Mouse (Mus musculus): ENCODE measurements at regions not wholly inside any gene's neighbourhood (a gene's known extent, or its start where the extent isn't known, plus 50 kb on each side); places are given as distances from the start of the nearest gene placed in this dataset.

GRCm38 (mm10) chr14:119966666-119967065 is 75.6 kb downstream of the Oxgr1 start:
- ATAC-seq = no peak

DNA sequence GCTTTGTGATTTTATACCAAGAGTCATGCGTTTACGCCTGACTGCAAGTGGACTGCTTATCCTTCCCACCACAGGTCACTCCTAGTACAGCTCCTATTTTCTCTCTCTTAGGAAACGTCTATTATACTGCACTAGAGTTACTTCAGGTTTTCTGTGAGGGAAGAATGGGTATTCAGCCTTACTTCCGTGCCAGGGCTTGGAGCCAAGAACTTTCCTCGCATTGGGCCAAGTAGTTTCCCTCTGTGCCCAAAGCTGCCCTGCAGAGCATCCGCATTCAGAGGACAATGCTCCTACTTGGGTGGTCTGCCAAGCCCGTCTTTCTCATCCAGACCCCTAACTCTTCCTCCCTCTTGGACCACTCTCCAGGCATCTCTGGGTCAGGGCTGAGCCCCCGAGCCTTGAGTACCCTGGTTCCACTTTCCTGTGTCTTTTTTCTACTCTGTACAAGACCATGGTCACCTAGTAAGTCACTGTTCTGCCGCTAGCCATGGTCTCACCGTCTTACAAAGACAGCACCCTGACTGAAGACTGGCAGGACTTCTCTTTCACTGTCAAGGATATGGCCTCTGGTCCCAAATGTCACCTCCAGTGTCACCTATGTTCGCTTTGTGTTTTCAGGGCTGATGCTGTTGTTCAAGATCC is 76.3 kb downstream of the Oxgr1 start:
- Histone ChIP-seq H3K27me3 (no peaks in the 10 kb centered on the region), H3K4me2 (replicated peaks) (no peak overlapping the region), H3K4me3 (replicated peaks) (no peak overlapping the region), H3K9ac (replicated peaks) (no peak overlapping the region), H3K36me3 (no peaks in the 10 kb centered on the region), H3K9me3 (no peaks in the 10 kb centered on the region), H3K27ac (no peak overlapping the region), H3K4me1 (replicated peaks) (no peaks in the 10 kb centered on the region)
- ATAC-seq = peak; percentile 34; the same call in 1 of the 2 replicates
- WGBS = 75% methylated on average over 11 of the region's 11 CpGs

More at GRCm38 (mm10) chr14:119966666-119967065, 75.6 kb downstream of the Oxgr1 start:
- 95% methylated on average over 5 of the region's 5 CpGs for WGBS
- no peaks in the 10 kb centered on the region for H3K36me3 ChIP-seq
- H3K27ac ChIP-seq = no peak overlapping the region
- no peaks in the 10 kb centered on the region for H3K9me3 ChIP-seq
- H3K4me1 ChIP-seq (replicated peaks) = no peaks in the 10 kb centered on the region
- no peak overlapping the region for H3K4me3 ChIP-seq (replicated peaks)
- no peak overlapping the region for H3K9ac ChIP-seq (replicated peaks)
- no peaks in the 10 kb centered on the region for H3K27me3 ChIP-seq
- no peak overlapping the region for H3K4me2 ChIP-seq (replicated peaks)

DNA sequence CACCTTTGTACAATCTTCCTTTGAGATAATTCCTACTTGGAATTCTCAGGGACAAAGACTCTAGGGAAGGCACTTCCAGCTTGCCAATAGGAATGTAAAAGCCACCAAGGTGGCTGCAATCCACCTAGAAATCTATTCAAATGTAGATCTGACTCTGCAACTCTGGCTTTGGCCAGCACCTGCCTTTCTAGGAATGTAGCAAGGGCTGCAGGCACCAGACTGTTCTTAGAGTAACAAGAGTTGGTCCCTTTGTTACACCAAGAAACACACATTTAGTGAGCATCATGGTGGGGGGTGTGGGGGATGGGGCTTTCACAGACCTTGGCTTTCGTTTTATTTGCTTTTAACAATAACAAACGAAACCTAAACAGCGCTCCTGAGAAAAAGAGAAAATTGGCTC is 78.5 kb downstream of the Oxgr1 start:
- Histone ChIP-seq H3K36me3 (no peaks in the 10 kb centered on the region), H3K4me2 (replicated peaks) (no peak overlapping the region), H3K9me3 (no peaks in the 10 kb centered on the region), H3K4me1 (replicated peaks) (no peaks in the 10 kb centered on the region), H3K4me3 (replicated peaks) (no peak overlapping the region), H3K9ac (replicated peaks) (no peak overlapping the region), H3K27me3 (no peaks in the 10 kb centered on the region), H3K27ac (no peak overlapping the region)
- 90% methylated on average over 3 of the region's 3 CpGs for WGBS
- ATAC-seq = no peak

DNA sequence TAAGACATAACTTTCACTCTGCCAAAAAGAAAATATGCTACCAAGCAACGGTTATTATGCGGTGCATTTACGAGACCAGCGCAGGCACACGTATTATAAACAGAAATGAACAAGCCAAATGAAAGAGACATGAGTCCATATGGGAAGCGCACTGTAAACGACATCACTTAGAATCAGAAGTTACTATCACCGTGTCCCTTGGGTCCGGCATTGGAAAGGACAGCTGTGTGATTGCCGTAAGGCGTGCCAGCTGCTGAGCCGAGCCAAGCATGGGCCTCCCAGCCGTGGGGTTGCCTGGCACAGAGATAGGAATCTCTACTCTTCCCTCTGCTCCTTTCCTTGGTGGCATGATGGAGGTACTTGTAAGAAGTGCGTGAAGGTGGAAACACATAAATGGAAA is 88.4 kb downstream of the Oxgr1 start:
- H3K4me1 ChIP-seq (replicated peaks) = peaks cover 4% of the 10 kb centered on the region; the same call in 1 of the 2 replicates
- no peak for ATAC-seq
- H3K9me3 ChIP-seq = no peaks in the 10 kb centered on the region
- WGBS = 88% methylated on average over 14 of the region's 14 CpGs
- H3K4me2 ChIP-seq (replicated peaks) = no peak overlapping the region
- no peaks in the 10 kb centered on the region for H3K36me3 ChIP-seq
- H3K9ac ChIP-seq (replicated peaks) = no peak overlapping the region
- H3K27ac ChIP-seq = no peak overlapping the region
- H3K27me3 ChIP-seq = no peaks in the 10 kb centered on the region
- H3K4me3 ChIP-seq (replicated peaks) = no peak overlapping the region

GRCm38 (mm10) chr14:119952877-119953624 is 89.2 kb downstream of the Oxgr1 start:
- ATAC-seq = no peak
- Histone ChIP-seq H3K36me3 (no peaks in the 10 kb centered on the region), H3K4me3 (replicated peaks) (no peak overlapping the region), H3K4me1 (replicated peaks) (peaks cover 4% of the 10 kb centered on the region; the same call in 1 of the 2 replicates), H3K9ac (replicated peaks) (no peak overlapping the region), H3K4me2 (replicated peaks) (no peak overlapping the region), H3K9me3 (no peaks in the 10 kb centered on the region), H3K27me3 (no peaks in the 10 kb centered on the region), H3K27ac (no peak overlapping the region)
- WGBS = 67% methylated on average over 10 of the region's 10 CpGs

All from midbrain, embryonic 13.5 days (tissue).